Mouse (Mus musculus) midbrain, embryonic 10.5 days (tissue): ENCODE measurements at regions not wholly inside any gene's neighbourhood (a gene's known extent, or its start where the extent isn't known, plus 50 kb on each side); places are given as distances from the start of the nearest gene placed in this dataset.

Experiments used
- DNase-seq: peaks from one replicate; pipeline ENCODE4 v3.0.0-alpha.2; 2017; ENCODE audit warnings: low spot score
- H3K27ac ChIP-seq: fragments of 300-500 bp; sonication (generic); replicated peaks from 2 replicates; pipeline ENCODE4 v1.5.1; 2016; ENCODE audit warnings: mild to moderate bottlenecking
- H3K27me3 ChIP-seq: fragments of 300-500 bp; sonication (generic); 2 replicates; pipeline ENCODE4 v1.6.1; 2016; ENCODE audit warnings: low read depth, mild to moderate bottlenecking; ENCODE audit not compliant: poor library complexity, severe bottlenecking
- H3K36me3 ChIP-seq: fragments of 300-500 bp; sonication (generic); 2 replicates; pipeline ENCODE4 v1.6.1; 2016; ENCODE audit warnings: mild to moderate bottlenecking, moderate library complexity
- H3K4me1 ChIP-seq: fragments of 300-500 bp; sonication (generic); 2 replicates; pipeline ENCODE4 v1.6.1; 2016
- H3K4me3 ChIP-seq: fragments of 300-500 bp; sonication (generic); 2 replicates; pipeline ENCODE4 v1.5.1; 2016; ENCODE audit warnings: mild to moderate bottlenecking, moderate library complexity
- H3K9me3 ChIP-seq: fragments of 300-500 bp; sonication (generic); replicated peaks from 2 replicates; pipeline ENCODE4 v1.6.1; 2016; ENCODE audit warnings: mild to moderate bottlenecking
- WGBS: fragments of 180-500 bp; shearing (Covaris S2); methylation state at CpG from one replicate; pipeline ENCODE4 v1.1.7; 2016; 5-methylcytosine and 5-hydroxymethylcytosine counted together

GRCm38 (mm10) chr12:110086921-110087320 is 191.9 kb upstream of the Dio3 start:
- no peaks in the 10 kb centered on the region for H3K27me3 ChIP-seq
- no peak for DNase-seq
- 87% methylated on average over 2 of the region's 2 CpGs for WGBS
- no peak overlapping the region for H3K4me3 ChIP-seq
- H3K27ac ChIP-seq = no peak overlapping the region
- H3K36me3 ChIP-seq = no peaks in the 10 kb centered on the region
- H3K9me3 ChIP-seq = no peaks in the 10 kb centered on the region
- peaks cover 9% of the 10 kb centered on the region for H3K4me1 ChIP-seq

GRCm38 (mm10) chr12:110087812-110088211 is 191.1 kb upstream of the Dio3 start:
- DNase-seq = no peak
- Histone ChIP-seq H3K36me3 (no peaks in the 10 kb centered on the region), H3K4me3 (no peak overlapping the region), H3K4me1 (peaks cover 6% of the 10 kb centered on the region), H3K9me3 (no peaks in the 10 kb centered on the region), H3K27ac (no peak overlapping the region), H3K27me3 (no peaks in the 10 kb centered on the region)

DNA sequence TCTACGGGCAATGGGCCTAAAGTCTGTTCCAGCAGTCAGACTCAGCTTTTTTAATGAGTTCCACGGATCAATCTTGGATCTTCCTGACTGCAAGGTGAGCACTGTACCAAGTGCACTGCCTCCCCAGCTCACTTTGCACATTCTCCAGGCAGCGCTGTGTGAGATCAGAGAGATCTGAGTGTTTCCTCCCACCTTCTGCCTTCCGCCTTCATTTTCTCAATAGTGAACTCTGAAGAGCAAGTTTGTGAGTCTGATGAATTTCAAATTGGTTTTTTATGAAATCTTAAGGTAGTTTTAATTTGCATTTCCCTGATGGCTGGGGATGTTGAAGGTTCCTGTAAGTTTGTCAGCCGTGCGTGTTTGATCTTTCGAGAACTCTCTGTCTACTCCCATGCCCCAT is 176.7 kb upstream of the Dio3 start:
- no peak for DNase-seq
- H3K27me3 ChIP-seq = no peaks in the 10 kb centered on the region
- no peak overlapping the region for H3K27ac ChIP-seq
- no peaks in the 10 kb centered on the region for H3K36me3 ChIP-seq
- 86% methylated on average over 7 of the region's 7 CpGs for WGBS
- no peak overlapping the region for H3K4me3 ChIP-seq
- no peaks in the 10 kb centered on the region for H3K4me1 ChIP-seq
- peaks cover 9% of the 10 kb centered on the region for H3K9me3 ChIP-seq

DNA sequence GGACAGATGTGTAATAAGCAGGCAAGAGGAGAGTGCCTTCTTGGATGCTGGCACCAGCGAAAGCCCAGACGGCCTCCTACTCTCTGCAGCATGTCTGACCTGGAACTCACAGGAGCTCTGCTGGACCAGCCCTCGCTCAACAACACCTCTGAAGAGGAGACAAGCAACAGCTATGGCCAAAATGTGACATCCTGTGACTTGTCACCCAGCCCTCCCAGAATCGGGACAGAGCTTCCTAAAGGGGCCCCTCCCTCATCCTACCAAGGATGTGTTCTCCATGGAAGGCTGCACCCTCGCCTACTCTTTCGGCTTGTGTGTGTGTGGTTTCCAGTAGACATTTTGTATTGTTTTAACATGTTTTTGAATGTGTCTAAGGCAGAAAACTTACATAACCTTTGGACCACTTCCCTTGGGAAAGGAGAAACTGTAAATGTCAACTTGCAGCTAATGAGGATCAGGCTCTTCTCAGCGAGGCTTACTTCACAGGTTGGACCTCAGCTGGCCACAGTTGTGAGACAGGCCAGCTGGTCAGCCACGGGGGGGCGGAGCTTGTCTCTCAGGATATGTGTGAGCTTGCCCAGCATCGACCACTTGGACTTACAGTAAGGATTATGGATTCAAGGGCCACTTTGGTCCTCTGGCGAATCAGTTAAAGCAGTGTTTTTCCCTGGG is 166.7 kb upstream of the Dio3 start:
- Histone ChIP-seq H3K27me3 (no peaks in the 10 kb centered on the region), H3K27ac (no peak overlapping the region; the same call in 1 of the 2 replicates), H3K4me1 (peaks cover 6% of the 10 kb centered on the region; the same call in 1 of the 2 replicates), H3K36me3 (no peaks in the 10 kb centered on the region), H3K9me3 (no peaks in the 10 kb centered on the region), H3K4me3 (no peak overlapping the region)
- no peak for DNase-seq
- WGBS = 81% methylated on average over 11 of the region's 11 CpGs

GRCm38 (mm10) chr12:110112723-110113105 is 166.2 kb upstream of the Dio3 start:
- WGBS = 90% methylated on average over 7 of the region's 7 CpGs

DNA sequence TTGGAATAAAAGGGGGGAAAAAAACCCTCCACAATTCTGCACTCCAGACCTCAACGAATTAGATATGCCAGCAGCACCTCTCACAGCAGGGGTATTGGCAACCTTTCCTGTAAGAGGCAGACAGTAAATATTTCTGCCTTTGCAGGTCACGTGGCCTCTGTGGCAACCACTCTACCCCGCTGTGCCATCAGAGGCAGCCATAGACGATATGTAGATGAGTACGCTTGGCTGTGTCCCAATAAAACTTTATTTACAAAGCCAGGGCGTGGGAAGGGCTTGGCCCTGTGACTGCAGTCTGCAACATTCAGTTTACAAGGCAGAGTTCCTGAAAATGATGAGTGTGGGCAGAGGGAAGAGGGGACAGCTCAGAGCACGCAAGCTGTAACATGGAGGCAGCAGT is 158.7 kb upstream of the Dio3 start:
- H3K4me3 ChIP-seq = no peak overlapping the region
- H3K36me3 ChIP-seq = no peaks in the 10 kb centered on the region
- 83% methylated on average over 7 of the region's 7 CpGs for WGBS
- H3K4me1 ChIP-seq = no peaks in the 10 kb centered on the region; the same call in 1 of the 2 replicates
- no peak for DNase-seq
- no peaks in the 10 kb centered on the region for H3K27me3 ChIP-seq
- H3K27ac ChIP-seq = no peak overlapping the region
- H3K9me3 ChIP-seq = no peaks in the 10 kb centered on the region

More at GRCm38 (mm10) chr12:110112723-110113105, 166.2 kb upstream of the Dio3 start:
- H3K27ac ChIP-seq = no peak overlapping the region; the same call in 1 of the 2 replicates
- no peak overlapping the region for H3K4me3 ChIP-seq
- H3K4me1 ChIP-seq = peaks cover 6% of the 10 kb centered on the region; the same call in 1 of the 2 replicates
- H3K9me3 ChIP-seq = no peaks in the 10 kb centered on the region
- H3K36me3 ChIP-seq = no peaks in the 10 kb centered on the region
- H3K27me3 ChIP-seq = no peaks in the 10 kb centered on the region
- DNase-seq = no peak

GRCm38 (mm10) chr12:110122976-110123375 is 155.9 kb upstream of the Dio3 start:
- 77% methylated on average over 4 of the region's 4 CpGs for WGBS
- Histone ChIP-seq H3K4me3 (no peak overlapping the region), H3K9me3 (no peaks in the 10 kb centered on the region), H3K27ac (no peak overlapping the region), H3K36me3 (no peaks in the 10 kb centered on the region), H3K4me1 (no peaks in the 10 kb centered on the region), H3K27me3 (no peaks in the 10 kb centered on the region)
- DNase-seq = no peak

- no peak overlapping the region for H3K4me3 ChIP-seq
- no peaks in the 10 kb centered on the region for H3K27me3 ChIP-seq
- H3K4me1 ChIP-seq = no peaks in the 10 kb centered on the region
- H3K27ac ChIP-seq = no peak overlapping the region
- WGBS = 86% methylated on average over 7 of the region's 7 CpGs
- no peak for DNase-seq
- H3K9me3 ChIP-seq = no peaks in the 10 kb centered on the region
- H3K36me3 ChIP-seq = no peaks in the 10 kb centered on the region
Observed at GRCm38 (mm10) chr12:110126525-110126924, 152.3 kb upstream of the Dio3 start.

DNA sequence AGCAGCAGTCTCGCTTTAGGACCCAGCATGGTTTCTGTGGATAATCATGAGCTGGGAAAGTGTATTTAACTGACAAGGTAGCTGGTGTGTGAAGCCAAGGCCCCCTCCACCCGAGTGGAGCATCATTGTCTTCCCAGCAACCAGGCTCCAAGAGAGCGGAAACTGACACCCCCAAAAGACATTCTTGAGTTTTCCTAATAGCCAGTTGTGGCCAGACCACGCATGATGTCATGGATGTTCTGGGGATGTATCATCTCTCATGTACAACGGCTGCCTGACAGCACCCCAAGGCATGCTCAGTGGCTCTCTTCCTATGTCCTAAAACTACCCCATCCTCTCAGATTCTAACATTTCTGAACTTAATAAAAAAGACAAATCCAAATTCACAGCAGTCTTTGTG is 133.5 kb upstream of the Dio3 start:
- WGBS = 80% methylated on average over 5 of the region's 5 CpGs
- Histone ChIP-seq H3K36me3 (no peaks in the 10 kb centered on the region), H3K27me3 (no peaks in the 10 kb centered on the region)

DNA sequence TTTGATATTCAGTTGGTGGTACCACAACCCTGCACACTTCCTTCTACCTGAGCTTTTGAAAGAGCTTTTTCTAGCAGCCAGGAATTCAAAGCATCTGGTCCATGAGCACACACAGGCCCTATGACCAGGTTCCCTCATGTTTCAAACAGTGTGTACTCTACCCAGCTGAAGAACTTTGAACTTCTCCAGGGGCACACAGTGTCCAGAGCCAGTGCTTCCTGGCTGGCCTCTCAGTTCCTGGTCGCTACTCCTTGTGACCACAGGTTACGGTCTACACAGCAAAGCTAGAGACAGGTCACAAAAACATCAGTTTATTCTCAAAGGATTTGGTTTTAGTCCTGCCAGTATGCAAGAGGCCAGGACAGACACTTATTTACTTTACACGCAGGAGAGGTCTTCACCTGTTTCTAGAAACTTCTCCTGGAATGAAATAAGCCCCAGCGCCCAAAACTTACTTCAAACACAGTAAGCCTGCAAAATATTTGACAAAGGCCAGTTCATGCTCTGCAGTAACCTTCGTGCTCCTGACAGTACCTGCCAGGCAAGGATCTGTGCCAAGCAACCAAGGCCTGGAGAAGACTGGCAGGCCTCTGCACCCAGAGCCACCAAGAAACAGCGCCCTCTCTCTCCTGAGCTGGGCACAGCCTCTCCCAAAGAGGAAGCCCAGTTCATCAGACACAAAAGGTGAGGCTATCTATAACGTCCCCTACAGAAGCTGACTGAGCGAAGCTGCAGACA is 124.5 kb upstream of the Dio3 start:
- DNase-seq = no peak
- peaks cover 14% of the 10 kb centered on the region for H3K4me1 ChIP-seq
- WGBS = 90% methylated on average over 8 of the region's 8 CpGs
- H3K4me3 ChIP-seq = no peak overlapping the region
- no peak overlapping the region for H3K27ac ChIP-seq
- no peaks in the 10 kb centered on the region for H3K36me3 ChIP-seq
- H3K27me3 ChIP-seq = no peaks in the 10 kb centered on the region
- H3K9me3 ChIP-seq = 0 out of 2 replicates have a peak, but pooled peaks cover 4% of the 10 kb centered on the region

More for the DNA sequence above, 133.5 kb upstream of the Dio3 start:
- 0 out of 2 replicates have a peak, but pooled peaks cover 4% of the 10 kb centered on the region for H3K9me3 ChIP-seq
- DNase-seq = no peak
- H3K4me1 ChIP-seq = no peaks in the 10 kb centered on the region
- H3K27ac ChIP-seq = no peak overlapping the region
- no peak overlapping the region for H3K4me3 ChIP-seq

- DNase-seq = no peak
- Histone ChIP-seq H3K4me3 (no peak overlapping the region), H3K36me3 (no peaks in the 10 kb centered on the region), H3K27ac (peak overlapping the region; percentile 38; the same call in 1 of the 2 replicates), H3K27me3 (no peaks in the 10 kb centered on the region), H3K9me3 (no peaks in the 10 kb centered on the region), H3K4me1 (peaks cover 14% of the 10 kb centered on the region)
- 89% methylated on average over 4 of the region's 4 CpGs for WGBS
Observed at GRCm38 (mm10) chr12:110154963-110155325, 123.9 kb upstream of the Dio3 start.

DNA sequence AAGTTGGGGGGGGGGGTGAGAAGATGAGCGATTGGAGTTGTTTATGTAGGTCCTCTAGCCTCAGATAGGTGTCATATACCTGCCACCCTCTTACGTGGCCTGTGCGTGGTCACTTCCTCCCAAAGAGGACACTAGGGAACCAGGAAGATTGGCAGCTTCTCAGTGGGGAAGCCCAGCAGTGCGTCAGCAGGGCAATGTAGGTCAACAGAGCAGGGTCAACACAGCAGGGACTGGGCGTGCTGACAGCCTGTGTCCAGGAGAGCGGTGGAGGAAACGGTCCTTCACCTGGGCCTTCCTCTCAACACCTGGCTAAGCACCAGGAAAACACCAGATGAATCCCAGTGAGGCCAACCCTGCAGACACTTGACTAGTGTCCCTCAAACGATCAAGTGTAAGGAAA is 122.4 kb upstream of the Dio3 start:
- Histone ChIP-seq H3K9me3 (no peaks in the 10 kb centered on the region), H3K27me3 (no peaks in the 10 kb centered on the region), H3K27ac (0 out of 2 replicates have a peak overlapping the region, but pooled peaks have one; percentile 17), H3K36me3 (no peaks in the 10 kb centered on the region), H3K4me3 (no peak overlapping the region), H3K4me1 (peaks cover 14% of the 10 kb centered on the region)
- 55% methylated on average over 8 of the region's 8 CpGs for WGBS
- no peak for DNase-seq

- Histone ChIP-seq H3K9me3 (no peaks in the 10 kb centered on the region), H3K36me3 (no peaks in the 10 kb centered on the region), H3K27ac (no peak overlapping the region), H3K27me3 (no peaks in the 10 kb centered on the region), H3K4me1 (peaks cover 14% of the 10 kb centered on the region), H3K4me3 (no peak overlapping the region)
- 76% methylated on average over 16 of the region's 16 CpGs for WGBS
- DNase-seq = no peak
Observed at GRCm38 (mm10) chr12:110157998-110158747, 120.7 kb upstream of the Dio3 start.
